Comparison of ENCODE assay signal across 25 mouse cellular contexts in genomic region chr7:110063731-110064130, GRCm38 (mm10). TPM values are rescaled to one million over a fixed set of nuclear protein-coding genes. Genes with fewer than 3 reads are reported as not detected.
DNase-seq lines count a peak whose midpoint lies in the region; ATAC-seq and TF ChIP-seq lines count a peak whose summit lies in the region.
"Had no signal": no experiment of that assay in that cellular context is flagged by ENCODE, and none has a peak within 500 bp of the region (broad histone marks: within the 10 kb centered on the region; RNA-seq: fewer than 3 reads in every experiment).

No protein-coding gene starts in this region.

- peak overlapping the region; percentile 77; the same call in 1 of the 2 replicates for H3K4me3 ChIP-seq in liver, embryonic 13.5 days (replicated peaks)
- no peak overlapping the region for H3K4me3 ChIP-seq in liver, embryonic 11.5 days (ENCODE audit: low read depth, low read length)
- no peak overlapping the region for H3K4me3 ChIP-seq in liver, postnatal 0 days (ENCODE audit: low read depth, low read length)
- H3K4me3 ChIP-seq in embryonic facial prominence, embryonic 10.5 days = no peak overlapping the region
- H3K4me3 ChIP-seq: forebrain, embryonic 13.5 days; heart, adult 2 months; layer of hippocampus, adult 2 months; limb, embryonic 13.5 days; midbrain, embryonic 12.5 days; neural tube, embryonic 13.5 days had no signal

- no peak for TF ChIP-seq EP300 in liver, postnatal 0 days (IDR thresholded peaks at IDR 0.05; ENCODE audit: low read depth)

- H3K36me3 ChIP-seq in liver, embryonic 13.5 days = peaks cover 28% of the 10 kb centered on the region
- 0 out of 2 replicates have a peak, but pooled peaks cover 14% of the 10 kb centered on the region for H3K36me3 ChIP-seq in liver, embryonic 11.5 days (ENCODE audit: control insufficient read depth, insufficient read depth, low read length)
- H3K36me3 ChIP-seq in liver, postnatal 0 days (replicated peaks; ENCODE audit: insufficient read depth, low read length) = peaks cover 2% of the 10 kb centered on the region; the same call in 1 of the 2 replicates
- peaks cover 61% of the 10 kb centered on the region for H3K36me3 ChIP-seq in embryonic facial prominence, embryonic 10.5 days (replicated peaks)

- no peak for TF ChIP-seq CTCF in liver, postnatal 0 days (IDR thresholded peaks at IDR 0.05; ENCODE audit: low read depth)

- H3K4me2 ChIP-seq in liver, embryonic 13.5 days = peak overlapping the region; percentile 71
- H3K4me2 ChIP-seq in liver, embryonic 11.5 days = no peak overlapping the region
- no peak overlapping the region for H3K4me2 ChIP-seq in liver, postnatal 0 days (ENCODE audit: low read depth, low read length)
- H3K4me2 ChIP-seq: kidney, embryonic 15.5 days had no signal

- peak; percentile 28 for DNase-seq in cerebellum, adult 9-11 months
- no peak for DNase-seq in liver, embryonic 13.5 days
- DNase-seq in liver, embryonic 11.5 days (ENCODE audit: low spot score) = no peak
- DNase-seq in R1 (ENCODE audit: low read depth, low spot score) = peak; percentile 66
- DNase-seq in liver, postnatal 0 days = no peak
- DNase-seq in spleen, postnatal 14 days (ENCODE audit: low spot score in 2 of 2) = no peak
- no peak for DNase-seq in embryonic facial prominence, embryonic 10.5 days (ENCODE audit: low spot score)
- DNase-seq: adrenal gland, postnatal 14 days; cerebellum, adult 8-10 months; gastrocnemius, postnatal 36 days; heart, adult 2 months; kidney, adult 18-20 months; kidney, postnatal 25 days; lung, adult 2 months; lung, postnatal 14 days had no signal

- H3K4me1 ChIP-seq in liver, embryonic 13.5 days (replicated peaks) = peaks cover 45% of the 10 kb centered on the region
- peaks cover 5% of the 10 kb centered on the region for H3K4me1 ChIP-seq in liver, embryonic 11.5 days (replicated peaks; ENCODE audit: control insufficient read depth, insufficient read depth, low read length)
- peaks cover 28% of the 10 kb centered on the region for H3K4me1 ChIP-seq in liver, postnatal 0 days (ENCODE audit: insufficient read depth)
- H3K4me1 ChIP-seq in embryonic facial prominence, embryonic 10.5 days = peaks cover 13% of the 10 kb centered on the region

- no peaks in the 10 kb centered on the region for H3K27me3 ChIP-seq in liver, embryonic 13.5 days
- no peaks in the 10 kb centered on the region for H3K27me3 ChIP-seq in liver, embryonic 11.5 days (replicated peaks; ENCODE audit: control insufficient read depth, insufficient read depth, low read length)
- H3K27me3 ChIP-seq in liver, postnatal 0 days (ENCODE audit: insufficient read depth, low read length) = no peaks in the 10 kb centered on the region
- no peaks in the 10 kb centered on the region for H3K27me3 ChIP-seq in embryonic facial prominence, embryonic 10.5 days (replicated peaks; ENCODE audit: low read depth, poor library complexity, severe bottlenecking)
- H3K27me3 ChIP-seq: forebrain, embryonic 13.5 days; heart, embryonic 13.5 days; kidney, embryonic 15.5 days; limb, embryonic 13.5 days; midbrain, embryonic 12.5 days; neural tube, embryonic 13.5 days had no signal

- no peaks in the 10 kb centered on the region for H3K9me3 ChIP-seq in liver, embryonic 13.5 days (replicated peaks)
- no peaks in the 10 kb centered on the region for H3K9me3 ChIP-seq in liver, embryonic 11.5 days (ENCODE audit: control insufficient read depth, low read length)
- no peaks in the 10 kb centered on the region for H3K9me3 ChIP-seq in liver, postnatal 0 days (ENCODE audit: low read length)
- no peaks in the 10 kb centered on the region for H3K9me3 ChIP-seq in embryonic facial prominence, embryonic 10.5 days
- H3K9me3 ChIP-seq: forebrain, embryonic 13.5 days; G1E; heart, embryonic 13.5 days; kidney, embryonic 15.5 days; limb, embryonic 13.5 days; midbrain, embryonic 12.5 days; neural tube, embryonic 13.5 days had no signal

- 87% methylated on average over 9 of the region's 9 CpGs for WGBS in liver, embryonic 13.5 days (ENCODE audit: insufficient replicate concordance)
- 94% methylated on average over 9 of the region's 9 CpGs for WGBS in liver, embryonic 11.5 days
- WGBS in liver, postnatal 0 days (ENCODE audit: insufficient replicate concordance) = 87% methylated on average over 9 of the region's 9 CpGs
- WGBS in embryonic facial prominence, embryonic 10.5 days = 96% methylated on average over 9 of the region's 9 CpGs

- ATAC-seq in cerebellum, adult (ENCODE audit: insufficient number of reproducible peaks, low FRiP score, low TSS enrichment) = no peak
- no peak for ATAC-seq in liver, embryonic 13.5 days (ENCODE audit: low read depth)
- no peak for ATAC-seq in liver, embryonic 11.5 days (replicated peaks; ENCODE audit: low FRiP score)
- ATAC-seq in liver, postnatal 0 days = no peak
- ATAC-seq: forebrain, embryonic 13.5 days; hindbrain, embryonic 16.5 days had no signal

- H3K9ac ChIP-seq in liver, embryonic 13.5 days = 0 out of 2 replicates have a peak overlapping the region, but pooled peaks have one; percentile 15
- no peak overlapping the region for H3K9ac ChIP-seq in liver, embryonic 11.5 days (ENCODE audit: low read depth, low read length)
- H3K9ac ChIP-seq in liver, postnatal 0 days (replicated peaks) = no peak overlapping the region
- H3K9ac ChIP-seq: forebrain, embryonic 13.5 days; kidney, embryonic 15.5 days; limb, embryonic 13.5 days; midbrain, embryonic 12.5 days; neural tube, embryonic 13.5 days had no signal

- no peak overlapping the region for H3K27ac ChIP-seq in liver, embryonic 13.5 days
- H3K27ac ChIP-seq in liver, embryonic 11.5 days (ENCODE audit: low read depth, low read length) = no peak overlapping the region
- H3K27ac ChIP-seq in liver, postnatal 0 days (ENCODE audit: low read depth) = peak overlapping the region; percentile 100; the same call in 1 of the 2 replicates
- no peak overlapping the region for H3K27ac ChIP-seq in embryonic facial prominence, embryonic 10.5 days (replicated peaks)

RNA-seq across cellular contexts. Expression of gene Zfp143, which starts 2.7 kb away (rescaled TPM):
- 10.3 and 11.1 TPM in 2 replicates for polyA plus RNA-seq in liver, embryonic 13.5 days (2015; fragmentation: Nextera tagmentation; extraction: Ambion mirVana)
- 16.8 and 19.5 TPM in 2 replicates for polyA plus RNA-seq in liver, embryonic 11.5 days (2014; fragmentation: Nextera tagmentation; extraction: Ambion mirVana)
- 4.1 and 5.2 TPM in 2 replicates for polyA plus RNA-seq in liver, postnatal 0 days (2015; fragmentation: Nextera tagmentation; extraction: Ambion mirVana)
- 26.1 and 26.8 TPM in 2 replicates for polyA plus RNA-seq in embryonic facial prominence, embryonic 10.5 days (2016; fragmentation: Nextera tagmentation; extraction: Ambion mirVana)

RNA-seq across cellular contexts. Expression of gene Ipo7, which starts 45.7 kb away (rescaled TPM):
- polyA plus RNA-seq in liver, embryonic 13.5 days (2015; fragmentation: Nextera tagmentation; extraction: Ambion mirVana) = 25.0 and 33.9 TPM in 2 replicates
- polyA plus RNA-seq in liver, embryonic 11.5 days (2014; fragmentation: Nextera tagmentation; extraction: Ambion mirVana) = 36.8 and 45.0 TPM in 2 replicates
- polyA plus RNA-seq in liver, postnatal 0 days (2015; fragmentation: Nextera tagmentation; extraction: Ambion mirVana) = 10.7 and 11.9 TPM in 2 replicates
- 57.0 and 57.5 TPM in 2 replicates for polyA plus RNA-seq in embryonic facial prominence, embryonic 10.5 days (2016; fragmentation: Nextera tagmentation; extraction: Ambion mirVana)

RNA-seq across cellular contexts. Expression of gene Wee1, which starts 58.1 kb away (rescaled TPM):
- 10.2 and 12.2 TPM in 2 replicates for polyA plus RNA-seq in liver, embryonic 13.5 days (2015; fragmentation: Nextera tagmentation; extraction: Ambion mirVana)
- 26.5 and 28.0 TPM in 2 replicates for polyA plus RNA-seq in liver, embryonic 11.5 days (2014; fragmentation: Nextera tagmentation; extraction: Ambion mirVana)
- polyA plus RNA-seq in liver, postnatal 0 days (2015; fragmentation: Nextera tagmentation; extraction: Ambion mirVana) = 4.5 and 5.3 TPM in 2 replicates
- 28.6 and 29.4 TPM in 2 replicates for polyA plus RNA-seq in embryonic facial prominence, embryonic 10.5 days (2016; fragmentation: Nextera tagmentation; extraction: Ambion mirVana)

Comparison
In these comparisons a context has a peak if more than half of its experiments do, and no peak if none do; other contexts are left out.
1. DNase-seq: peak in cerebellum, adult 9-11 months (single experiment) and R1 (single experiment); none in liver, embryonic 13.5 days (single experiment), liver, embryonic 11.5 days (single experiment), liver, postnatal 0 days (single experiment), spleen, postnatal 14 days (0 of 2) and embryonic facial prominence, embryonic 10.5 days (single experiment).